Mouse (Mus musculus) stomach, postnatal 0 days (tissue): ENCODE results near the gene Samd3. TPM values are rescaled to one million over a fixed set of nuclear protein-coding genes. Genes with fewer than 3 reads are reported as not detected.

Source experiments
- ATAC-seq: fragments of 200-750 bp; cut with Nextera tagmentation; 2 replicates; pipeline ENCODE4 v1.8.0; 2017; ENCODE audit not compliant: low FRiP score, low TSS enrichment
- DNase-seq: peaks from one replicate; pipeline ENCODE4 v3.0.0-alpha.2; 2016; ENCODE audit warnings: low spot score
- H3K27ac ChIP-seq: fragments of 300-500 bp; sonication (generic); replicated peaks from 2 replicates; pipeline ENCODE4 v1.5.1; 2014; ENCODE audit warnings: mild to moderate bottlenecking, control low read depth
- H3K27me3 ChIP-seq: fragments of 300-500 bp; sonication (generic); 2 replicates; pipeline ENCODE4 v1.6.1; 2014; ENCODE audit warnings: low read length; ENCODE audit not compliant: control insufficient read depth, insufficient read depth
- H3K36me3 ChIP-seq: fragments of 300-500 bp; sonication (generic); 2 replicates; pipeline ENCODE4 v1.6.1; 2014; ENCODE audit warnings: low read length, mixed read lengths; ENCODE audit not compliant: control insufficient read depth, insufficient read depth
- H3K4me1 ChIP-seq: fragments of 300-500 bp; sonication (generic); replicated peaks from 2 replicates; pipeline ENCODE4 v1.6.1; 2014; ENCODE audit warnings: antibody characterized with exemption; ENCODE audit not compliant: control insufficient read depth, insufficient read depth
- H3K4me2 ChIP-seq: fragments of 300-500 bp; sonication (generic); replicated peaks from 2 replicates; pipeline ENCODE4 v1.6.1; 2014; ENCODE audit warnings: low read depth, mild to moderate bottlenecking, control low read depth, moderate library complexity
- H3K4me3 ChIP-seq: fragments of 300-500 bp; sonication (generic); 2 replicates; pipeline ENCODE4 v1.5.1; 2014; ENCODE audit warnings: low read depth, low read length, control low read depth
- H3K9ac ChIP-seq: fragments of 300-500 bp; sonication (generic); 2 replicates; pipeline ENCODE4 v1.6.1; 2014; ENCODE audit warnings: mild to moderate bottlenecking, low read length, control low read depth, mixed read lengths
- H3K9me3 ChIP-seq: fragments of 300-500 bp; sonication (generic); 2 replicates; pipeline ENCODE4 v1.6.1; 2016; ENCODE audit warnings: low read length; ENCODE audit not compliant: control insufficient read depth
- CTCF ChIP-seq: IDR thresholded peaks from 2 replicates; pipeline ENCODE4 v1.5.1; 2016; ENCODE audit warnings: antibody characterized with exemption, low read depth, mild to moderate bottlenecking, moderate library complexity
- EP300 ChIP-seq: optimal IDR thresholded peaks from 2 replicates; pipeline ENCODE3; 2016; ENCODE audit warnings: antibody characterized with exemption
- WGBS: fragments of 180-500 bp; shearing (Covaris S2); extraction: QIAGEN DNeasy Blood & Tissue Kit; methylation state at CpG from one replicate; pipeline ENCODE4 v1.1.7; 2014; 5-methylcytosine and 5-hydroxymethylcytosine counted together
- polyA plus RNA-seq: library from polyadenylated mRNA; unstranded; fragments of >200 nt; fragmentation: Nextera tagmentation; extraction: Ambion mirVana; gene quantifications from 2 replicates; pipeline ENCODE4 v1.2.1, GENCODE M21; 2015

Gene Samd3
- polyA plus RNA-seq, 1 experiment from 2014 or later, result not detected

- peak; percentile 54; the same call in 1 of the 2 replicates for ATAC-seq
- peak; percentile 14 for DNase-seq
- 55% methylated on average over 8 of the region's 8 CpGs for WGBS
These were observed 50.5 kb downstream of the Samd3 start for GRCm38 (mm10) chr10:26280009-26280408.

GRCm38 (mm10) chr10:26287136-26287535 lies 57.6 kb downstream of the Samd3 start:
- no peak overlapping the region for H3K27ac ChIP-seq
- ATAC-seq (no peak), DNase-seq (no peak)
- H3K4me1 ChIP-seq, result no peaks in the 10 kb centered on the region
- H3K27me3 ChIP-seq, result no peaks in the 10 kb centered on the region
- peaks cover 3% of the 10 kb centered on the region; the same call in 1 of the 2 replicates for H3K36me3 ChIP-seq
- no peaks in the 10 kb centered on the region for H3K9me3 ChIP-seq
- no peak overlapping the region for H3K4me2 ChIP-seq
- no peak overlapping the region for H3K9ac ChIP-seq
- WGBS, result 79% methylated on average over 7 of the region's 7 CpGs
- TF ChIP-seq EP300 (no peak), CTCF (no peak)
- H3K4me3 ChIP-seq, result no peak overlapping the region

More at GRCm38 (mm10) chr10:26280009-26280408, 50.5 kb downstream of the Samd3 start:
- Histone ChIP-seq H3K27ac (no peak overlapping the region), H3K4me2 (no peak overlapping the region), H3K27me3 (no peaks in the 10 kb centered on the region), H3K4me3 (no peak overlapping the region), H3K4me1 (no peaks in the 10 kb centered on the region), H3K9ac (no peak overlapping the region), H3K36me3 (peaks cover 4% of the 10 kb centered on the region), H3K9me3 (no peaks in the 10 kb centered on the region)
- no peak for TF ChIP-seq EP300

- TF ChIP-seq CTCF, result no peak
- no peak for TF ChIP-seq EP300
- no peaks in the 10 kb centered on the region for H3K4me1 ChIP-seq
- ATAC-seq, result no peak
- DNase-seq, result no peak
- H3K9me3 ChIP-seq, result no peaks in the 10 kb centered on the region
- no peak overlapping the region for H3K27ac ChIP-seq
- H3K9ac ChIP-seq, result no peak overlapping the region
- H3K27me3 ChIP-seq, result no peaks in the 10 kb centered on the region
- peaks cover 6% of the 10 kb centered on the region; the same call in 1 of the 2 replicates for H3K36me3 ChIP-seq
- 68% methylated on average over 3 of the region's 3 CpGs for WGBS
- H3K4me2 ChIP-seq, result no peak overlapping the region
- H3K4me3 ChIP-seq, result no peak overlapping the region
These were observed 67.7 kb downstream of the Samd3 start for GRCm38 (mm10) chr10:26297200-26297599.

GRCm38 (mm10) chr10:26297626-26298025 lies 68.1 kb downstream of the Samd3 start:
- Histone ChIP-seq H3K27me3 (no peaks in the 10 kb centered on the region), H3K9ac (no peak overlapping the region), H3K4me2 (no peak overlapping the region), H3K4me3 (no peak overlapping the region), H3K27ac (no peak overlapping the region), H3K9me3 (no peaks in the 10 kb centered on the region), H3K36me3 (peaks cover 6% of the 10 kb centered on the region; the same call in 1 of the 2 replicates), H3K4me1 (no peaks in the 10 kb centered on the region)
- TF ChIP-seq EP300, result no peak
- TF ChIP-seq CTCF, result peak; percentile 6; the same call in 1 of the 2 replicates
- 89% methylated on average over 7 of the region's 7 CpGs for WGBS
- no peak for ATAC-seq
- DNase-seq, result no peak

GRCm38 (mm10) chr10:26302336-26302735 lies 72.8 kb downstream of the Samd3 start:
- Histone ChIP-seq H3K9me3 (no peaks in the 10 kb centered on the region), H3K4me2 (no peak overlapping the region), H3K36me3 (peaks cover 4% of the 10 kb centered on the region; the same call in 1 of the 2 replicates), H3K27me3 (no peaks in the 10 kb centered on the region), H3K4me3 (no peak overlapping the region), H3K4me1 (no peaks in the 10 kb centered on the region), H3K9ac (no peak overlapping the region), H3K27ac (no peak overlapping the region)
- no peak for ATAC-seq
- no peak for DNase-seq
- no peak for TF ChIP-seq EP300
- no peak for TF ChIP-seq CTCF
- WGBS, result 93% methylated on average over 4 of the region's 4 CpGs

- no peak for DNase-seq
- Histone ChIP-seq H3K27ac (no peak overlapping the region), H3K4me3 (no peak overlapping the region), H3K36me3 (peaks cover 4% of the 10 kb centered on the region; the same call in 1 of the 2 replicates), H3K9ac (no peak overlapping the region), H3K27me3 (no peaks in the 10 kb centered on the region), H3K9me3 (no peaks in the 10 kb centered on the region), H3K4me1 (no peaks in the 10 kb centered on the region), H3K4me2 (no peak overlapping the region)
- 92% methylated on average over 6 of the region's 6 CpGs for WGBS
- no peak for ATAC-seq
- TF ChIP-seq CTCF, result no peak
- TF ChIP-seq EP300, result no peak
These were observed 74.0 kb downstream of the Samd3 start for GRCm38 (mm10) chr10:26303485-26303884.
